Mouse (Mus musculus): ENCODE measurements at regions not wholly inside any gene's neighbourhood (a gene's known extent, or its start where the extent isn't known, plus 50 kb on each side); places are given as distances from the start of the nearest gene placed in this dataset.

GRCm38 (mm10) chr7:51434865-51435264 is 76.0 kb upstream of the Ano5 start:
- DNase-seq = peak; percentile 4

- no peak for DNase-seq
Observed at GRCm38 (mm10) chr7:51454989-51455692, 55.7 kb upstream of the Ano5 start.

DNA sequence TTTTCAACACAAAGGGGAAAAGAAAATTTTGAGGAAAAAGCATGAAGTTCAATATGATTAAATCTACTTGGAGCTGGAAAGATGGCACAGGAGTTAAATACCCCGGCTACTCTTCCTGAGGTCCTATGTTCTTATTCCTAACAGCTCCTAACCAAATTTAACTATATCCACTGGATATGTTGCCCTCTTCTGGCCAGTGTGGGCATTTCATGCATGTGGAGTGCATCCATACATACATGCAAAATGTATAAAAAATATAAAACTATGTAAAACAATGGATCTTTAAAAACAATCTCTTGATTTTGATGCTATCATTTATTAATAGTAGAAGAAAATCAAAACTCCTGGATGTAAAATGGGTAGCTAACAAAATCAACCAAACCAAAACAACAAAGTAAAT is 52.1 kb upstream of the Ano5 start:
- DNase-seq = peak; percentile 4

Data from thymus, postnatal 4 days (tissue).